Mouse (Mus musculus) ZHBTc4 (cell line): ENCODE data around the gene Usp22.
"Not testable (repeated sequence)": the region's sequence is repeated elsewhere in the genome, so short reads cannot be mapped to it uniquely, and the experiment has no call there.

ENCODE experiments used
- DNase-seq: peaks from one replicate; pipeline ENCODE4 v3.0.0-alpha.2; 2011; ENCODE audit warnings: low read depth, low spot score

The Usp22 gene

GRCm38 (mm10) chr11:61174821-61175658, at the start of gene Usp22:
Gene Usp22, minus strand, starts transcription at chr11:61175055.
- DNase-seq, result peak; percentile 100

GRCm38 (mm10) chr11:61224234-61224744, 49.4 kb upstream of the Usp22 start:
- DNase-seq, result peak; percentile 74

- no peak for DNase-seq
Observed at GRCm38 (mm10) chr11:61222971-61223745, 48.3 kb upstream of the Usp22 start.

- DNase-seq, result no peak
Observed at GRCm38 (mm10) chr11:61222007-61222406, 47.2 kb upstream of the Usp22 start.

- DNase-seq, result peak; percentile 54
Observed at GRCm38 (mm10) chr11:61220156-61220881, 45.5 kb upstream of the Usp22 start.

GRCm38 (mm10) chr11:61215936-61216335, 41.1 kb upstream of the Usp22 start:
- DNase-seq, result peak; percentile 82

GRCm38 (mm10) chr11:61212102-61212501, 37.2 kb upstream of the Usp22 start:
- DNase-seq, result peak; percentile 67

- DNase-seq, result no peak
Observed at GRCm38 (mm10) chr11:61208316-61208715, 33.5 kb upstream of the Usp22 start.

- no peak for DNase-seq
Observed at GRCm38 (mm10) chr11:61207487-61208246, 32.8 kb upstream of the Usp22 start, which contains the start of gene Aldh3a1. Gene Aldh3a1, plus strand, starts transcription at chr11:61207537.

GRCm38 (mm10) chr11:61206136-61206535, 31.3 kb upstream of the Usp22 start:
- DNase-seq, result no peak

- no peak for DNase-seq
Observed at GRCm38 (mm10) chr11:61205167-61205950, 30.5 kb upstream of the Usp22 start.

GRCm38 (mm10) chr11:61202810-61203209, 28.0 kb upstream of the Usp22 start:
- no peak for DNase-seq

GRCm38 (mm10) chr11:61202186-61202585, 27.3 kb upstream of the Usp22 start:
- no peak for DNase-seq

- DNase-seq, result no peak
Observed at GRCm38 (mm10) chr11:61199620-61200362, 24.9 kb upstream of the Usp22 start.

- no peak for DNase-seq
Observed at GRCm38 (mm10) chr11:61197935-61198334, 23.1 kb upstream of the Usp22 start.

- no peak for DNase-seq
Observed at GRCm38 (mm10) chr11:61196616-61197353, 21.9 kb upstream of the Usp22 start.

- DNase-seq, result peak; percentile 84
Observed at GRCm38 (mm10) chr11:61193392-61193791, 18.5 kb upstream of the Usp22 start.

- no peak for DNase-seq
Observed at GRCm38 (mm10) chr11:61192779-61193178, 17.9 kb upstream of the Usp22 start.

GRCm38 (mm10) chr11:61192123-61192522, 17.3 kb upstream of the Usp22 start:
- not testable (repeated sequence) for DNase-seq
